Mouse (Mus musculus) adrenal gland, adult 18-20 months (tissue): ENCODE results near the gene Fbxo5. TPM values are rescaled to one million over a fixed set of nuclear protein-coding genes. Genes with fewer than 3 reads are reported as not detected.

Source experiments
- DNase-seq, 2 experiments: peaks; one replicate each; pipeline ENCODE4 v3.0.0; 2021 to 2022; ENCODE audit warnings: low spot score in 2 of 2
- total RNA-seq, 2 experiments: library from RNA; stranded (reverse); gene quantifications; 1 replicate in 1 of 2; 2 replicates in 1 of 2; pipeline ENCODE4 v1.2.3; 2021

Fbxo5 gene
- total RNA-seq, 2 experiments from 2014 or later, result 1.8 to 1.9 TPM

DNA sequence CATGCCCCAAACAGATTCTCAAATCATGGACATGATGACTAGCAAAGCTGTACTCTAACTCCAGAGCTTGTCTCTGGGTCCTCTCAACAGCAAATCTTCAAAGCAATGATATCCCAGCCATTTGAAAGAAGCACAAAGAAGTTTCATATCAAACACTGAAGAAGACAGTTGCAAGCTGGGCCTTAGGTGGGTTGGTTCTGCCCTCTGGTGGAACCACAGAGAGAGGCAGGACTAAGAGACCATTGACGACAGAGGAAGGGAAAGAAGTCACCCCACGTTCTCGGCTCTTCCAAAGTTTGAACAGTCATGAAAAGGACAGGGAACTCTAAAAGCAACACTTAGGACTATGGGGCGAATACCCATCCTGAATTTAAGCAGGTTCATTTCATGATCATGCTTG, 18.5 kb downstream of the Fbxo5 start:
- DNase-seq, result no peak

Other genes with a start within 250 kb of the Fbxo5 start
- 1 to 10 TPM; 2.9 TPM for gene Myct1, start 211.8 kb downstream of the Fbxo5 start, total RNA-seq
- not detected for gene Vip, start 166.4 kb downstream of the Fbxo5 start, total RNA-seq
- gene Mtrf1l, start 18.3 kb upstream of the Fbxo5 start, total RNA-seq, result 10 to 100 TPM; 10.8 to 12.3 TPM
- 1 to 10 TPM; 1.0 to 1.3 TPM for gene Rgs17, start 116.8 kb upstream of the Fbxo5 start, total RNA-seq